Mouse (Mus musculus): ENCODE measurements around the gene Cacna1e.

The Cacna1e gene

GRCm38 (mm10) chr1:154615759-154616158 lies 268.5 kb downstream of the Cacna1e start:
- DNase-seq, result no peak

GRCm38 (mm10) chr1:154608516-154608915 lies 275.8 kb downstream of the Cacna1e start:
- DNase-seq, result no peak

GRCm38 (mm10) chr1:154607406-154607805 lies 276.9 kb downstream of the Cacna1e start:
- no peak for DNase-seq

- DNase-seq, result no peak
Observed at GRCm38 (mm10) chr1:154605601-154606000, 278.7 kb downstream of the Cacna1e start.

GRCm38 (mm10) chr1:154603781-154604180 lies 280.5 kb downstream of the Cacna1e start:
- DNase-seq, result no peak

GRCm38 (mm10) chr1:154602531-154602930 lies 281.8 kb downstream of the Cacna1e start:
- DNase-seq, result no peak

GRCm38 (mm10) chr1:154582516-154582915 lies 301.8 kb downstream of the Cacna1e start:
- DNase-seq, result no peak

GRCm38 (mm10) chr1:154579929-154580328 lies 304.4 kb downstream of the Cacna1e start:
- DNase-seq, result no peak

GRCm38 (mm10) chr1:154578748-154579147 lies 305.6 kb downstream of the Cacna1e start:
- DNase-seq, result no peak

- DNase-seq, result no peak
Observed at GRCm38 (mm10) chr1:154576418-154576817, 307.9 kb downstream of the Cacna1e start.

GRCm38 (mm10) chr1:154566026-154566425 lies 318.3 kb downstream of the Cacna1e start:
- no peak for DNase-seq

- DNase-seq, result peak; percentile 55
Observed at GRCm38 (mm10) chr1:154555811-154556210, 328.5 kb downstream of the Cacna1e start.

GRCm38 (mm10) chr1:154553132-154553531 lies 331.2 kb downstream of the Cacna1e start:
- no peak for DNase-seq

- no peak for DNase-seq
Observed at GRCm38 (mm10) chr1:154537445-154537844, 346.9 kb downstream of the Cacna1e start.

GRCm38 (mm10) chr1:154536763-154537162 lies 347.5 kb downstream of the Cacna1e start:
- DNase-seq, result no peak

GRCm38 (mm10) chr1:154532987-154533940 lies 351.0 kb downstream of the Cacna1e start:
- no peak for DNase-seq

- no peak for DNase-seq
Observed at GRCm38 (mm10) chr1:154529666-154530065, 354.6 kb downstream of the Cacna1e start.

GRCm38 (mm10) chr1:154528803-154529202 lies 355.5 kb downstream of the Cacna1e start:
- DNase-seq, result no peak

- DNase-seq, result no peak
Observed at GRCm38 (mm10) chr1:154520715-154521114, 363.6 kb downstream of the Cacna1e start.

GRCm38 (mm10) chr1:154515350-154515749 lies 369.0 kb downstream of the Cacna1e start:
- DNase-seq, result no peak

- no peak for DNase-seq
Observed at GRCm38 (mm10) chr1:154511736-154512135, 372.6 kb downstream of the Cacna1e start.

GRCm38 (mm10) chr1:154504005-154504404 lies 380.3 kb downstream of the Cacna1e start:
- DNase-seq, result no peak

GRCm38 (mm10) chr1:154500869-154501268 lies 383.4 kb downstream of the Cacna1e start:
- DNase-seq, result no peak

GRCm38 (mm10) chr1:154500187-154500866 lies 384.0 kb downstream of the Cacna1e start:
- DNase-seq, result peak; percentile 33
